Mouse (Mus musculus): Measurements from ENCODE around the gene 2310022A10Rik. TPM values are rescaled to one million over a fixed set of nuclear protein-coding genes. Genes with fewer than 3 reads are reported as not detected.

The 2310022A10Rik gene
- polyA plus RNA-seq, 1 experiment from 2014 or later: 35.4 TPM

- Histone ChIP-seq H3K27me3 (no peaks in the 10 kb centered on the region), H3K27ac (peak overlapping the region; percentile 52), H3K4me3 (no peak overlapping the region), H3K9ac (0 out of 2 replicates have a peak overlapping the region, but pooled peaks have one; percentile 14), H3K4me1 (peaks cover 46% of the 10 kb centered on the region), H3K9me3 (replicated peaks) (no peaks in the 10 kb centered on the region), H3K4me2 (replicated peaks) (no peak overlapping the region), H3K36me3 (peaks cover 6% of the 10 kb centered on the region; the same call in 1 of the 2 replicates)
- WGBS: 57% methylated on average over 10 of the region's 10 CpGs
- ATAC-seq (ENCODE audit: low FRiP score): no peak
Observed at GRCm38 (mm10) chr7:27596586-27597503, 43.8 kb downstream of the 2310022A10Rik start.

- no peaks in the 10 kb centered on the region for H3K27me3 ChIP-seq
- ATAC-seq (ENCODE audit: low FRiP score): no peak
- no peak overlapping the region for H3K27ac ChIP-seq
- no peak overlapping the region for H3K9ac ChIP-seq
- H3K9me3 ChIP-seq (replicated peaks): no peaks in the 10 kb centered on the region
- WGBS: 77% methylated on average over 7 of the region's 7 CpGs
- H3K4me3 ChIP-seq: no peak overlapping the region
- H3K4me2 ChIP-seq (replicated peaks): no peak overlapping the region
- peaks cover 41% of the 10 kb centered on the region for H3K4me1 ChIP-seq
- peaks cover 6% of the 10 kb centered on the region; the same call in 1 of the 2 replicates for H3K36me3 ChIP-seq
Observed at GRCm38 (mm10) chr7:27598053-27598452, 45.0 kb downstream of the 2310022A10Rik start.

- Histone ChIP-seq H3K4me2 (replicated peaks) (no peak overlapping the region), H3K27ac (0 out of 2 replicates have a peak overlapping the region, but pooled peaks have one; percentile 19), H3K9me3 (replicated peaks) (no peaks in the 10 kb centered on the region), H3K4me3 (no peak overlapping the region), H3K9ac (no peak overlapping the region), H3K36me3 (no peaks in the 10 kb centered on the region), H3K4me1 (peaks cover 50% of the 10 kb centered on the region), H3K27me3 (no peaks in the 10 kb centered on the region)
- no peak for ATAC-seq (ENCODE audit: low FRiP score)
- WGBS: 67% methylated on average over 4 of the region's 4 CpGs
Observed at GRCm38 (mm10) chr7:27601628-27602027, 48.6 kb downstream of the 2310022A10Rik start.

GRCm38 (mm10) chr7:27602161-27602560 is 49.1 kb downstream of the 2310022A10Rik start:
- peaks cover 50% of the 10 kb centered on the region for H3K4me1 ChIP-seq
- WGBS: 93% methylated on average over 2 of the region's 2 CpGs

GRCm38 (mm10) chr7:27602835-27603234 is 49.8 kb downstream of the 2310022A10Rik start:
- Histone ChIP-seq H3K9ac (no peak overlapping the region), H3K4me3 (no peak overlapping the region), H3K9me3 (replicated peaks) (no peaks in the 10 kb centered on the region), H3K27ac (no peak overlapping the region), H3K27me3 (no peaks in the 10 kb centered on the region), H3K4me2 (replicated peaks) (no peak overlapping the region), H3K4me1 (peaks cover 51% of the 10 kb centered on the region), H3K36me3 (no peaks in the 10 kb centered on the region)
- WGBS: 83% methylated on average over 7 of the region's 7 CpGs
- ATAC-seq (ENCODE audit: low FRiP score): no peak

More at GRCm38 (mm10) chr7:27602161-27602560, 49.1 kb downstream of the 2310022A10Rik start:
- no peak overlapping the region for H3K4me3 ChIP-seq
- H3K9me3 ChIP-seq (replicated peaks): no peaks in the 10 kb centered on the region
- H3K4me2 ChIP-seq (replicated peaks): no peak overlapping the region
- H3K27me3 ChIP-seq: no peaks in the 10 kb centered on the region
- H3K9ac ChIP-seq: no peak overlapping the region
- 0 out of 2 replicates have a peak overlapping the region, but pooled peaks have one; percentile 19 for H3K27ac ChIP-seq
- no peaks in the 10 kb centered on the region for H3K36me3 ChIP-seq
- no peak for ATAC-seq (ENCODE audit: low FRiP score)

- no peak for ATAC-seq (ENCODE audit: low FRiP score)
- Histone ChIP-seq H3K4me3 (no peak overlapping the region), H3K9ac (no peak overlapping the region), H3K27me3 (no peaks in the 10 kb centered on the region), H3K4me1 (peaks cover 58% of the 10 kb centered on the region), H3K27ac (0 out of 2 replicates have a peak overlapping the region, but pooled peaks have one; percentile 4), H3K36me3 (peaks cover 15% of the 10 kb centered on the region), H3K4me2 (replicated peaks) (no peak overlapping the region), H3K9me3 (replicated peaks) (no peaks in the 10 kb centered on the region)
- 41% methylated on average over 5 of the region's 5 CpGs for WGBS
Observed at GRCm38 (mm10) chr7:27604661-27605348, 51.8 kb downstream of the 2310022A10Rik start.

- Histone ChIP-seq H3K27me3 (no peaks in the 10 kb centered on the region), H3K9ac (no peak overlapping the region), H3K36me3 (peaks cover 22% of the 10 kb centered on the region), H3K27ac (peak overlapping the region; percentile 30; the same call in 1 of the 2 replicates), H3K4me3 (no peak overlapping the region), H3K4me2 (replicated peaks) (no peak overlapping the region), H3K9me3 (replicated peaks) (no peaks in the 10 kb centered on the region), H3K4me1 (peaks cover 56% of the 10 kb centered on the region)
- ATAC-seq (ENCODE audit: low FRiP score): no peak
- WGBS: 66% methylated on average over 9 of the region's 9 CpGs
Observed at GRCm38 (mm10) chr7:27605499-27606285, 52.7 kb downstream of the 2310022A10Rik start.

- 0 out of 2 replicates have a peak, but pooled peaks have one; percentile 59 for ATAC-seq (ENCODE audit: low FRiP score)
- WGBS: 65% methylated on average over 10 of the region's 10 CpGs
- Histone ChIP-seq H3K27ac (peak overlapping the region; percentile 64), H3K9me3 (replicated peaks) (no peaks in the 10 kb centered on the region), H3K27me3 (no peaks in the 10 kb centered on the region), H3K36me3 (peaks cover 22% of the 10 kb centered on the region), H3K4me1 (peaks cover 48% of the 10 kb centered on the region), H3K4me3 (no peak overlapping the region), H3K9ac (no peak overlapping the region), H3K4me2 (replicated peaks) (no peak overlapping the region)
Observed at GRCm38 (mm10) chr7:27606481-27607254, 53.6 kb downstream of the 2310022A10Rik start.

GRCm38 (mm10) chr7:27607580-27607979 is 54.5 kb downstream of the 2310022A10Rik start:
- H3K4me2 ChIP-seq (replicated peaks): no peak overlapping the region
- WGBS: 37% methylated on average over 5 of the region's 5 CpGs
- no peak overlapping the region for H3K4me3 ChIP-seq
- no peaks in the 10 kb centered on the region for H3K27me3 ChIP-seq
- peaks cover 22% of the 10 kb centered on the region for H3K36me3 ChIP-seq
- peak; percentile 44; the same call in 1 of the 2 replicates for ATAC-seq (ENCODE audit: low FRiP score)
- H3K27ac ChIP-seq: peak overlapping the region; percentile 64
- peaks cover 44% of the 10 kb centered on the region for H3K4me1 ChIP-seq
- H3K9me3 ChIP-seq (replicated peaks): no peaks in the 10 kb centered on the region
- H3K9ac ChIP-seq: peak overlapping the region; percentile 28

GRCm38 (mm10) chr7:27608130-27608529 is 55.1 kb downstream of the 2310022A10Rik start:
- no peaks in the 10 kb centered on the region for H3K27me3 ChIP-seq
- 88% methylated on average over 3 of the region's 3 CpGs for WGBS
- ATAC-seq (ENCODE audit: low FRiP score): no peak

GRCm38 (mm10) chr7:27609285-27609684 is 56.3 kb downstream of the 2310022A10Rik start:
- H3K4me1 ChIP-seq: peaks cover 54% of the 10 kb centered on the region
- H3K4me2 ChIP-seq (replicated peaks): no peak overlapping the region
- no peak overlapping the region for H3K27ac ChIP-seq
- ATAC-seq (ENCODE audit: low FRiP score): no peak
- H3K36me3 ChIP-seq: peaks cover 22% of the 10 kb centered on the region
- H3K9me3 ChIP-seq (replicated peaks): no peaks in the 10 kb centered on the region
- H3K27me3 ChIP-seq: no peaks in the 10 kb centered on the region
- 92% methylated on average over 4 of the region's 4 CpGs for WGBS
- H3K4me3 ChIP-seq: no peak overlapping the region
- H3K9ac ChIP-seq: no peak overlapping the region

More at GRCm38 (mm10) chr7:27608130-27608529, 55.1 kb downstream of the 2310022A10Rik start:
- Histone ChIP-seq H3K4me2 (replicated peaks) (no peak overlapping the region), H3K4me1 (peaks cover 48% of the 10 kb centered on the region), H3K9me3 (replicated peaks) (no peaks in the 10 kb centered on the region), H3K9ac (no peak overlapping the region), H3K4me3 (no peak overlapping the region), H3K36me3 (peaks cover 22% of the 10 kb centered on the region), H3K27ac (no peak overlapping the region)

All from hindbrain, embryonic 12.5 days (tissue).